Comparison of ENCODE assay signal across 9 mouse cellular contexts in the genomic region with DNA sequence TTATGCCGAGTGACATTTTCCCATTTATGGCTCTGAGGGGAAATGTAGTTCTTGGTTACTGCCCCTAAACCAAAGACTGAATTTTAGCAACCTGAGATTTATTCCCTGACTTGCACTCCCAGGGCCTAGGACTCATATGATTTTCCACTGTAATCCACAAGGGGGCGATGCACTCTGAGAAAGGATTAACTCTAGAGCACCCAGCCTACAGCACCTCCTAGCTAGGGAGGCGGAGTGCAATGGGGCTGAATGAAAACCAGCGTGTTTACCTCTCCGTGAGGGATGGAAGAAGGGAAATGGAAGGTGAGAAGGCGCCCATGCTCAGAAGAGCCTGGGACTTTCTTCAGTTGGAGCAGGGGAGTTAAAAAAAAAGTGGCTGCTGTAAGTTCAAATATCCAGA.
DNase-seq lines count a peak whose midpoint lies in the region; ATAC-seq and TF ChIP-seq lines count a peak whose summit lies in the region.
"Had no signal": no experiment of that assay in that cellular context is flagged by ENCODE, and none has a peak within 500 bp of the region (broad histone marks: within the 10 kb centered on the region; RNA-seq: fewer than 3 reads in every experiment).

No protein-coding gene starts in this region.

- H3K36me3 ChIP-seq in ES-Bruce4 (ENCODE audit: control insufficient read depth, insufficient read depth, low read length, poor library complexity, severe bottlenecking) = no peaks in the 10 kb centered on the region
- no peaks in the 10 kb centered on the region for H3K36me3 ChIP-seq in limb, embryonic 14.5 days (ENCODE audit: control insufficient read depth, insufficient read depth, low read length)
- H3K36me3 ChIP-seq: hindbrain, embryonic 15.5 days had no signal

- no peak for ATAC-seq in limb, embryonic 14.5 days (ENCODE audit: low FRiP score, low read depth)

- no peaks in the 10 kb centered on the region for H3K27me3 ChIP-seq in ES-Bruce4 (ENCODE audit: control insufficient read depth, insufficient read depth, low read length, poor library complexity, severe bottlenecking)
- H3K27me3 ChIP-seq in limb, embryonic 14.5 days (ENCODE audit: control insufficient read depth, insufficient read depth, low read length) = no peaks in the 10 kb centered on the region
- H3K27me3 ChIP-seq: hindbrain, embryonic 15.5 days had no signal

- intact Hi-C loops in heart, postnatal 25 days (cut with DNase I) = loop anchor here (5.0 kb wide), 1 partner anchor 519 kb away; no protein-coding TSS in a partner anchor

- peaks cover 2% of the 10 kb centered on the region for H3K4me1 ChIP-seq in ES-Bruce4 (ENCODE audit: control insufficient read depth, insufficient read depth, low read length)
- H3K4me1 ChIP-seq in limb, embryonic 14.5 days (ENCODE audit: control insufficient read depth, insufficient read depth, low read length) = no peaks in the 10 kb centered on the region
- H3K4me1 ChIP-seq: hindbrain, embryonic 15.5 days had no signal

- peak; percentile 65 for TF ChIP-seq CTCF in ES-Bruce4 (IDR thresholded peaks at IDR 0.05; ENCODE audit: low read depth, low read length)

- H3K9me3 ChIP-seq in ES-Bruce4 (replicated peaks; ENCODE audit: control insufficient read depth, insufficient read depth, low read length, poor library complexity, severe bottlenecking) = no peaks in the 10 kb centered on the region
- H3K9me3 ChIP-seq in limb, embryonic 14.5 days (ENCODE audit: control insufficient read depth, low read length) = no peaks in the 10 kb centered on the region
- H3K9me3 ChIP-seq: hindbrain, embryonic 15.5 days had no signal

- H3K4me2 ChIP-seq in limb, embryonic 14.5 days (replicated peaks; ENCODE audit: low read depth, low read length, severe bottlenecking) = no peak overlapping the region
- H3K4me2 ChIP-seq: hindbrain, embryonic 15.5 days had no signal

- TF ChIP-seq POLR2A in ES-Bruce4 (IDR thresholded peaks at IDR 0.05; ENCODE audit: insufficient read depth, low read length) = no peak
- no peak for TF ChIP-seq POLR2A in limb, embryonic 14.5 days (IDR thresholded peaks at IDR 0.05; ENCODE audit: borderline replicate concordance, extremely low read depth, insufficient read depth, insufficient read length)

- H3K27ac ChIP-seq in ES-Bruce4 (ENCODE audit: insufficient read depth, low read length) = no peak overlapping the region
- no peak overlapping the region for H3K27ac ChIP-seq in limb, embryonic 14.5 days (replicated peaks; ENCODE audit: low read depth, low read length)
- H3K27ac ChIP-seq: hindbrain, embryonic 15.5 days had no signal

- WGBS in limb, embryonic 14.5 days = 26% methylated on average over 6 of the region's 6 CpGs

- H3K9ac ChIP-seq in ES-Bruce4 (ENCODE audit: low read depth, poor library complexity, severe bottlenecking) = no peak overlapping the region
- H3K9ac ChIP-seq in limb, embryonic 14.5 days (ENCODE audit: low read depth, low read length, severe bottlenecking) = no peak overlapping the region
- H3K9ac ChIP-seq: hindbrain, embryonic 15.5 days had no signal

- DNase-seq in heart, adult 11 months = peak; percentile 61
- no peak for DNase-seq in heart, postnatal 25 days (ENCODE audit: low spot score)
- DNase-seq in cerebellum, postnatal 36 days = peak; percentile 5 to 29
- DNase-seq in induced T-regulatory cell, adult 2 months (ENCODE audit: low read depth) = peak; percentile 14
- DNase-seq in limb, embryonic 14.5 days (ENCODE audit: low spot score) = peak; percentile 26
- DNase-seq in right cerebral cortex, adult 18-20 months = peak; percentile 58
- no peak for DNase-seq in natural killer cell, adult 2 months (ENCODE audit: low spot score in 2 of 2)

- H3K4me3 ChIP-seq in ES-Bruce4 (ENCODE audit: low read depth, low read length) = no peak overlapping the region
- H3K4me3 ChIP-seq in limb, embryonic 14.5 days (replicated peaks; ENCODE audit: low read length) = no peak overlapping the region
- H3K4me3 ChIP-seq: hindbrain, embryonic 15.5 days had no signal

- TF ChIP-seq EP300 in ES-Bruce4 (IDR thresholded peaks at IDR 0.05; ENCODE audit: insufficient read depth, low read depth, low read length) = no peak

Comparison
In these comparisons a context has a peak if more than half of its experiments do, and no peak if none do; other contexts are left out.
1. DNase-seq: peak in heart, adult 11 months (single experiment), cerebellum, postnatal 36 days (2 of 2), induced T-regulatory cell, adult 2 months (single experiment), limb, embryonic 14.5 days (single experiment) and right cerebral cortex, adult 18-20 months (single experiment); none in heart, postnatal 25 days (single experiment) and natural killer cell, adult 2 months (0 of 2).